Mouse (Mus musculus): ENCODE measurements around the gene Tm9sf1. TPM values are rescaled to one million over a fixed set of nuclear protein-coding genes. Genes with fewer than 3 reads are reported as not detected.
A peak's percentile ranks its signal among the peaks of the same experiment; 100 is the strongest.

The Tm9sf1 gene
- total and polyA plus RNA-seq, 3 experiments: 36.1 to 65.3 (median 51.3) TPM

DNA sequence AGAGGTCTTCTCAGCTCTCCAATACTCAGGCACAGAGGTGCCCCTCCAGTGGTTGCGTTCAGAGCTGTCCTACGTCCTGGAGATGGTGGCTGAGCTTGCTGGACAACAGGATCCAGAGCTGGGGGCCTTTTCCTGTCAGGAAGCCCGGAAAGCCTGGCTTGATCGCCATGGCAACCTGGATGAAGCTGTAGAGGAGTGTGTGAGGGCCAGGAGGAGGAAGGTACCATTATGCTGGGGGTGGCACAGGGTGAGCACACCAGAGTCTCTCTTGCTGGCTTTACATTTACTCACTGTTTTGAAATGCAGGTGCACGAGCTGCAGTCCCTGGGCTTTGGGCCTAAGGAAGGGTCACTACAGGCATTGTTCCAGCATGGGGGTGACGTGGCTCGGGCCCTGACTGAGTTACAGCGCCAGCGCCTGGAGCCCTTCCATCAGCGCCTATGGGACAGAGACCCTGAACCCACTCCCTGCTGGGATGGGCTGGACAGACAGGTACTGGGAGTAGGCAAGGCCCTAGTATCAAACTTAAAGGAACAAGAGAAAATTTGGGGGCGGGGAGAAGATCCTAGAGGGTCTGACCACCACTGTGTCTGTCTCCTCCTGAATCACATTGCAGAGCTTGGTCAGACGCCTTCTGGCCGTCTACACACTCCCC, 47.4 kb downstream of the Tm9sf1 start:
- no peak for DNase-seq (ENCODE audit: extremely low read depth)
- in situ Hi-C loops (cut with MboI; ENCODE audit: low pct_ligation_motif_present, low pct_unique_long_range_greater_than_20kb, low sequenced_read_pairs): no loop called here

DNA sequence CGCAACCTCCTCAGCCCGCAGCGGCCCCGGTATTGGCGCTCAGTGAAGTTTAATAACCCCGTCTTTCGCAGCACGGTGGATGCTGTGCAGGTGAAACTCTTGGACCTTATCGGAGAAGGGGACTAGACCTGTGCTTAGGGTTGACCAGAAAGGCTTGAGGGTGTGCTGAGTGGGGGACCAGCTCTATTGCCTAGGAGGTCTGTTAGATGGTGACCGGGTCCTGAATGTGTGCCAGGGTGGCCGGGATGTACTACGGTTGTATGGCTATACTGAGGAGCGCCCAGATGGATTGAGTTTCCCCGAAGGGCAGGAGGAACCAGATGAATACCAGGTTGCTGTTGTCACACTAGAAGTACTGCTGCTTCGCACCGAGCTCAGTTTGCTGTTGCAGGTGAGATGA, 51.4 kb downstream of the Tm9sf1 start:
- no peaks in the 10 kb centered on the region for H3K27me3 ChIP-seq (replicated peaks)
- peak overlapping the region; percentile 74 for H3K9ac ChIP-seq (ENCODE audit: insufficient read depth, low read depth)
- peaks cover 0 to 38% of the 10 kb centered on the region in 2 experiments; a peak in 3 of 4 replicates for H3K4me1 ChIP-seq (ENCODE audit: control insufficient read depth in 1 of 2, insufficient read depth in 2 of 2)
- H3K4me3 ChIP-seq (replicated peaks in 1 of 3; ENCODE audit: low read depth in 2 of 3, low read length in 2 of 3, poor library complexity in 1 of 3): peak overlapping the region; percentile 79 to 94 (median 91)
- TF ChIP-seq CHD2 (IDR thresholded peaks at IDR 0.05; ENCODE audit: low read length): no peak
- TF ChIP-seq E2F4 (IDR thresholded peaks at IDR 0.05; ENCODE audit: insufficient replicate concordance, low read depth, low read length): no peak
- no peak for TF ChIP-seq MEF2A (IDR thresholded peaks at IDR 0.05; ENCODE audit: borderline replicate concordance, low read depth, low read length)
- TF ChIP-seq JUND (conservative IDR thresholded peaks at IDR 0.05; ENCODE audit: low read depth, low read length): no peak
- no peak for TF ChIP-seq EP300 (IDR thresholded peaks at IDR 0.05; ENCODE audit: low read length)
- dilution Hi-C loops (cut with MboI; ENCODE audit: extremely low pct_ligation_motif_present, extremely low pct_unique_long_range_greater_than_20kb, low sequenced_read_pairs) (no loop called here), in situ Hi-C loops (cut with MboI; ENCODE audit: low pct_ligation_motif_present, low pct_unique_long_range_greater_than_20kb, low sequenced_read_pairs) (no loop called here)
- H3K9me3 ChIP-seq (replicated peaks; ENCODE audit: low read length): no peaks in the 10 kb centered on the region
- no peak overlapping the region for H3K27ac ChIP-seq (ENCODE audit: insufficient read depth, low read depth)
- H3K36me3 ChIP-seq (replicated peaks in 1 of 2; ENCODE audit: control insufficient read depth in 1 of 2, insufficient read depth in 1 of 2, low read length in 1 of 2): peaks cover 47 to 62% of the 10 kb centered on the region in 2 experiments
- peaks cover 35% of the 10 kb centered on the region for H3K79me2 ChIP-seq (replicated peaks; ENCODE audit: control insufficient read depth, extremely low read depth, insufficient read depth, poor library complexity, severe bottlenecking)
- H3K4me2 ChIP-seq (ENCODE audit: insufficient read depth, low read depth, poor library complexity, severe bottlenecking): peak overlapping the region; percentile 81
- DNase-seq (ENCODE audit: extremely low read depth): no peak

More for the DNA sequence above, 47.4 kb downstream of the Tm9sf1 start:
- H3K4me2 ChIP-seq (ENCODE audit: insufficient read depth, low read depth, poor library complexity, severe bottlenecking): no peak overlapping the region
- no peaks in the 10 kb centered on the region for H3K27me3 ChIP-seq (replicated peaks)
- H3K79me2 ChIP-seq (replicated peaks; ENCODE audit: control insufficient read depth, extremely low read depth, insufficient read depth, poor library complexity, severe bottlenecking): peaks cover 12% of the 10 kb centered on the region
- no peak overlapping the region for H3K9ac ChIP-seq (ENCODE audit: insufficient read depth, low read depth)
- no peak overlapping the region for H3K4me3 ChIP-seq (replicated peaks in 1 of 3; ENCODE audit: low read depth in 2 of 3, low read length in 2 of 3, poor library complexity in 1 of 3)
- peaks cover 63 to 71% of the 10 kb centered on the region in 2 experiments for H3K36me3 ChIP-seq (replicated peaks in 1 of 2; ENCODE audit: control insufficient read depth in 1 of 2, insufficient read depth in 1 of 2, low read length in 1 of 2)
- H3K9me3 ChIP-seq (replicated peaks; ENCODE audit: low read length): no peaks in the 10 kb centered on the region
- H3K27ac ChIP-seq (ENCODE audit: insufficient read depth, low read depth): no peak overlapping the region
- dilution Hi-C loops (cut with MboI; ENCODE audit: extremely low pct_ligation_motif_present, extremely low pct_unique_long_range_greater_than_20kb, low sequenced_read_pairs): no loop called here
- TF ChIP-seq BHLHE40 (IDR thresholded peaks at IDR 0.05; ENCODE audit: low read depth, low read length) (no peak), TBP (conservative IDR thresholded peaks at IDR 0.05; ENCODE audit: low read depth, low read length) (no peak), JUND (conservative IDR thresholded peaks at IDR 0.05; ENCODE audit: low read depth, low read length) (no peak), POLR2A (IDR thresholded peaks at IDR 0.05; ENCODE audit: low read depth, low read length) (no peak), CHD2 (IDR thresholded peaks at IDR 0.05; ENCODE audit: low read length) (no peak), RAD21 (IDR thresholded peaks at IDR 0.05; ENCODE audit: low read depth, low read length) (no peak), CHD1 (IDR thresholded peaks at IDR 0.05; ENCODE audit: low read depth, low read length) (no peak), USF2 (conservative IDR thresholded peaks at IDR 0.05; ENCODE audit: low read depth, low read length) (no peak), SMC3 (IDR thresholded peaks at IDR 0.05; ENCODE audit: low read depth, low read length) (no peak), PAX5 (IDR thresholded peaks at IDR 0.05; ENCODE audit: low read length) (no peak), KAT2A (IDR thresholded peaks at IDR 0.05; ENCODE audit: insufficient replicate concordance, low read length) (no peak), E2F4 (IDR thresholded peaks at IDR 0.05; ENCODE audit: insufficient replicate concordance, low read depth, low read length) (no peak), JUN (IDR thresholded peaks at IDR 0.05; ENCODE audit: insufficient read depth, low read depth, low read length) (no peak), ETS1 (conservative IDR thresholded peaks at IDR 0.05; ENCODE audit: low read depth, low read length) (no peak), GABPA (IDR thresholded peaks at IDR 0.05; ENCODE audit: insufficient replicate concordance, low read depth, low read length) (no peak), MAX (IDR thresholded peaks at IDR 0.05; ENCODE audit: low read length) (no peak)
- H3K4me1 ChIP-seq (ENCODE audit: control insufficient read depth in 1 of 2, insufficient read depth in 2 of 2): peaks cover 0 to 21% of the 10 kb centered on the region in 2 experiments; a peak in 2 of 4 replicates

Measured in CH12.LX (cell line).